Mouse (Mus musculus) brain, embryonic 14.5 days (tissue): ENCODE data around the gene Abhd12.

Experiments
- CTCF ChIP-seq: fragments of 200-500 bp; IDR thresholded peaks from 2 replicates; pipeline ENCODE4 v1.5.1; 2012; ENCODE audit warnings: inconsistent platforms, mild to moderate bottlenecking, moderate library complexity, borderline replicate concordance; ENCODE audit not compliant: insufficient read depth, insufficient read length; ENCODE audit errors: extremely low read depth
- POLR2A ChIP-seq: fragments of 200-500 bp; IDR thresholded peaks from 2 replicates; pipeline ENCODE4 v1.6.1; 2012; ENCODE audit warnings: mild to moderate bottlenecking, inconsistent platforms, borderline replicate concordance; ENCODE audit not compliant: poor library complexity, insufficient read depth, insufficient read length, severe bottlenecking; ENCODE audit errors: extremely low read depth

GRCm38 (mm10) chr2:150874508-150874907 lies 30.0 kb downstream of the Abhd12 start:
- TF ChIP-seq CTCF (no peak), POLR2A (no peak)
